Mouse (Mus musculus): ENCODE measurements around the gene Aebp1. TPM values are rescaled to one million over a fixed set of nuclear protein-coding genes. Genes with fewer than 3 reads are reported as not detected.

The Aebp1 gene
- 44.9 TPM for polyA plus RNA-seq (2015; fragmentation: Illumina TruSeq; extraction: RNeasy Lipid Tissue Mini Kit (QIAGEN cat#74804); ENCODE audit: insufficient read depth, low read depth, low replicate concordance)

DNA sequence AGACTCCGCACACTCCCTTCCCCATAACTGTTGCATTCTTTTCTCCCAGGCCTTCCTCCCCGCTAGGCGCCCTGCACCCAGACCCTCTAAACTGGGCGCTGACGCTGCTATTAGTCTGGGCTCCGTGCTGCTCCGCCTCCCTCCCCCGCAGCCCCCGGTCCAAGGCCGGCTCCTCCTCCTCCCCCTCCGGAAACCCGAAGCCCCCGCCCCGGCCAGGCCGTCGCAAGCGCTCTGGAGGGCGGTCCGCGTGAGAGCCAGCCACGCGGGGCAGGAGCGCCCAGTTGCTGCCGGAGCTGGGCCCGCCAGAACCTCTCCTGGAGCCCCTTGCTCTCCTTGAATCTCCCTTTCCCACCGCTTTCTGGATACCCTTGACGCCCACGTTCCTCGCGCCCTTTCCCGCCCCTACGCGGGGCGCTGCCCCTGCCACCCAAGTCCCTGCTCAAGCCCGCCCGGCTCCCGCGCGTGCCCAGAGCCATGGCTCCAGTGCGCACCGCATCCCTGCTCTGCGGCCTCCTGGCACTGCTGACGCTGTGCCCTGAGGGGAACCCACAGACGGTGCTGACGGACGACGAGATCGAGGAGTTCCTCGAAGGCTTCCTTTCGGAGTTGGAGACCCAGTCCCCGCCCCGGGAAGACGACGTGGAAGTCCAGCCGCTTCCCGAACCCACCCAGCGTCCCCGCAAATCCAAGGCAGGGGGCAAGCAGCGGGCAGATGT, at the start of gene Aebp1:
Gene Aebp1, plus strand, starts transcription at position 270 of the 716 bp plus-strand sequence.

DNA sequence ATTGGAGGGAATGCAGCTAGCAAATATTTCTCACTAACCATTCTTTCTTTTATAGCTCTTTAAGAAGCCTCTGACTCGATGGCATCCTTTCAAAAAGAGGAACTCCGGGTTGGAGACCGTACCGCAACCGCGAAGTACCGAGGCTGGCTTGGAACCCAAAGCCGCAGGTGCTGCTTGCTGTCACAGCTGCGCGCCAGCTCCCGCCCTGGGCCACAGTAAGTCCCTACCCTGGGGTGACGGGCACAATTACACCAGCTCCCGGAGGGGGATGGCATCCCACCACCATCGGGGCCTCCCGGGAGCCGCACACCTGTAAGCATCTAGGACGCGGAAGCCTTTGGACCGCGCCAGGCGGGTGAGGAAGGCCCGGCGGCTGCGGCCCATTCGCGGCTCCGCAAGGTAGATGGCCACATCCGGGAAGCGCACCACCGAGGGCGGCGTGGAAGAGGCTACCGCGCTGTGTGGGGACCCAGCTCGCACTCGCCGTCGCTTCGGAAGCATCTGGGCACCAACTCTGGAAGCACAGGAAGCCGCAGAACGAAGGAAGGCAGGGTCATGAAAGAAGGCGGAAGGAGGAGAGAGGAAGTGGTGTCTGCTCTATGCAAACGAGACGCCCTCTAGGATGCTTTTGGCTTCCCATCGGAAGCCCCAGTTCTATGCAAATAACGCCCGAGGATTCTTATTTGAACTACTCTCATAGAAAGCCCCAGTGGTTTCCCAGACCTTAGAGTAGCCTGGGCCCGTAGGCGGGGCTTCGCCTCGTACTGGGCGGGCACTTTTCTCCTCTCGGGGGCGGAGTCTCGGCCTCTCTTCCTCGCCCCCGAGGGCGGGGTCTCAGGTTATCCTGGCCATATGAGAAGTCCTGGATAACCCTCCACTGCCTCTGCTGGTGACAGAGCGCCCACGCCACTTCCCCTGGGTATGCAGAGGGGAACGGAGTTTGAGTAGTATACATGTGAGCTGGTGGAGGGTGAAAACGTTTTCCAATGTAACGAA, 24.2 kb upstream of the Aebp1 start, which contains the start of gene Polm:
Gene Polm, minus strand, starts transcription at position 766 of the 996 bp plus-strand sequence.

GRCm38 (mm10) chr11:5877921-5878526, 16.3 kb downstream of the Aebp1 start, which contains the start of gene Pold2:
Pold2 (minus strand) TSS chr11:5878292.

DNA sequence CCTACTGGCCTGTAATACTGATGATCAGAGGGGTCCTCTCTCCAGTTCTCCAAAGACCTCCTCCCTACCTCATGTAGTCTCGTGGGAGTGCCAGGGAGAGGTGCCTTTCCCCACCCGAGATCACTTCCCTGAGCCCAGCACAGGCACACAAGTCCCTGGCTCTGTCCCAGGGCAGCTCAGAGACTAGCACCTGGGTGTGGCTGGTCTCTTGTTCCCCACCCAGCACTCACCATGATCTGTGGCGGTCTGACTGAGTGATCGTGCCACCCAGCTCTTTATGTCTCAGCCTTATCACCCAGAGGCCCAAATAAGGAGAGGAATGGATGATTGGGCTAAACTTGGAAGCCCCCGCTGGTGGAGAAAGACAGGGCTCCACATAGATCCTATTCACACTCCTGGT, 36.8 kb downstream of the Aebp1 start, which contains the start of gene Myl7:
Gene Myl7, minus strand, starts transcription at position 252 of the 400 bp plus-strand sequence.

Other genes with a start within 250 kb of the Aebp1 start
- gene Mrps24, start 146.3 kb upstream of the Aebp1 start, polyA plus RNA-seq (2015; fragmentation: Illumina TruSeq; extraction: RNeasy Lipid Tissue Mini Kit (QIAGEN cat#74804); ENCODE audit: insufficient read depth, low read depth, low replicate concordance), result 39.7 TPM
- gene Urgcp, start 99.6 kb upstream of the Aebp1 start, polyA plus RNA-seq (2015; fragmentation: Illumina TruSeq; extraction: RNeasy Lipid Tissue Mini Kit (QIAGEN cat#74804); ENCODE audit: insufficient read depth, low read depth, low replicate concordance), result 4.0 TPM
- gene Dbnl, start 73.5 kb upstream of the Aebp1 start, polyA plus RNA-seq (2015; fragmentation: Illumina TruSeq; extraction: RNeasy Lipid Tissue Mini Kit (QIAGEN cat#74804); ENCODE audit: insufficient read depth, low read depth, low replicate concordance), result 13.0 TPM
- not detected for gene Pgam2, start 58.2 kb upstream of the Aebp1 start, polyA plus RNA-seq (2015; fragmentation: Illumina TruSeq; extraction: RNeasy Lipid Tissue Mini Kit (QIAGEN cat#74804); ENCODE audit: insufficient read depth, low read depth, low replicate concordance)
- 5.0 TPM for gene Polm, start 23.9 kb upstream of the Aebp1 start, polyA plus RNA-seq (2015; fragmentation: Illumina TruSeq; extraction: RNeasy Lipid Tissue Mini Kit (QIAGEN cat#74804); ENCODE audit: insufficient read depth, low read depth, low replicate concordance)
- 14.9 TPM for gene Pold2, start 16.3 kb downstream of the Aebp1 start, polyA plus RNA-seq (2015; fragmentation: Illumina TruSeq; extraction: RNeasy Lipid Tissue Mini Kit (QIAGEN cat#74804); ENCODE audit: insufficient read depth, low read depth, low replicate concordance)
- gene Myl7, start 36.8 kb downstream of the Aebp1 start, polyA plus RNA-seq (2015; fragmentation: Illumina TruSeq; extraction: RNeasy Lipid Tissue Mini Kit (QIAGEN cat#74804); ENCODE audit: insufficient read depth, low read depth, low replicate concordance), result 2.9 TPM
- gene Gck, start 88.1 kb downstream of the Aebp1 start, polyA plus RNA-seq (2015; fragmentation: Illumina TruSeq; extraction: RNeasy Lipid Tissue Mini Kit (QIAGEN cat#74804); ENCODE audit: insufficient read depth, low read depth, low replicate concordance), result 10.7 TPM
- 17.0 TPM for gene Ykt6, start 93.7 kb downstream of the Aebp1 start, polyA plus RNA-seq (2015; fragmentation: Illumina TruSeq; extraction: RNeasy Lipid Tissue Mini Kit (QIAGEN cat#74804); ENCODE audit: insufficient read depth, low read depth, low replicate concordance)
- 39.5 TPM for gene Camk2b, start 204.4 kb downstream of the Aebp1 start, polyA plus RNA-seq (2015; fragmentation: Illumina TruSeq; extraction: RNeasy Lipid Tissue Mini Kit (QIAGEN cat#74804); ENCODE audit: insufficient read depth, low read depth, low replicate concordance)